Mouse (Mus musculus): ENCODE results near the gene Wdfy4.

The Wdfy4 gene

GRCm38 (mm10) chr14:33078596-33078995, 106.7 kb downstream of the Wdfy4 start:
- no peak for DNase-seq (ENCODE audit: low spot score)

GRCm38 (mm10) chr14:33078110-33078509, 107.2 kb downstream of the Wdfy4 start:
- no peak for DNase-seq (ENCODE audit: low spot score)

GRCm38 (mm10) chr14:33073355-33073754, 112.0 kb downstream of the Wdfy4 start:
- no peak for DNase-seq (ENCODE audit: low spot score)

GRCm38 (mm10) chr14:33072351-33072750, 113.0 kb downstream of the Wdfy4 start:
- DNase-seq (ENCODE audit: low spot score): no peak

- no peak for DNase-seq (ENCODE audit: low spot score)
Observed at GRCm38 (mm10) chr14:33067676-33068075, 117.6 kb downstream of the Wdfy4 start.

- no peak for DNase-seq (ENCODE audit: low spot score)
Observed at GRCm38 (mm10) chr14:33062996-33063395, 122.3 kb downstream of the Wdfy4 start.

- DNase-seq (ENCODE audit: low spot score): no peak
Observed at GRCm38 (mm10) chr14:33058881-33059660, 126.2 kb downstream of the Wdfy4 start.

- DNase-seq (ENCODE audit: low spot score): no peak
Observed at GRCm38 (mm10) chr14:33053441-33053840, 131.9 kb downstream of the Wdfy4 start.

GRCm38 (mm10) chr14:33045217-33045616, 140.1 kb downstream of the Wdfy4 start:
- no peak for DNase-seq (ENCODE audit: low spot score)

- DNase-seq (ENCODE audit: low spot score): no peak
Observed at GRCm38 (mm10) chr14:33036811-33037210, 148.5 kb downstream of the Wdfy4 start.

- no peak for DNase-seq (ENCODE audit: low spot score)
Observed at GRCm38 (mm10) chr14:33035386-33035785, 149.9 kb downstream of the Wdfy4 start.

GRCm38 (mm10) chr14:33033424-33033823, 151.9 kb downstream of the Wdfy4 start:
- no peak for DNase-seq (ENCODE audit: low spot score)

- DNase-seq (ENCODE audit: low spot score): no peak
Observed at GRCm38 (mm10) chr14:33030849-33031248, 154.5 kb downstream of the Wdfy4 start.

- DNase-seq (ENCODE audit: low spot score): no peak
Observed at GRCm38 (mm10) chr14:33019606-33020005, 165.7 kb downstream of the Wdfy4 start.

GRCm38 (mm10) chr14:33019050-33019449, 166.3 kb downstream of the Wdfy4 start:
- no peak for DNase-seq (ENCODE audit: low spot score)

- no peak for DNase-seq (ENCODE audit: low spot score)
Observed at GRCm38 (mm10) chr14:33007638-33008037, 177.7 kb downstream of the Wdfy4 start.

- no peak for DNase-seq (ENCODE audit: low spot score)
Observed at GRCm38 (mm10) chr14:33005114-33005513, 180.2 kb downstream of the Wdfy4 start.

- DNase-seq (ENCODE audit: low spot score): no peak
Observed at GRCm38 (mm10) chr14:33000112-33000979, 185.0 kb downstream of the Wdfy4 start.

GRCm38 (mm10) chr14:32999511-32999910, 185.8 kb downstream of the Wdfy4 start:
- DNase-seq (ENCODE audit: low spot score): no peak

- DNase-seq (ENCODE audit: low spot score): no peak
Observed at GRCm38 (mm10) chr14:32994954-32995636, 190.2 kb downstream of the Wdfy4 start.

- no peak for DNase-seq (ENCODE audit: low spot score)
Observed at GRCm38 (mm10) chr14:32991082-32991481, 194.2 kb downstream of the Wdfy4 start, which contains the start of gene Lrrc18. Gene Lrrc18, plus strand, starts transcription at chr14:32991382.

- DNase-seq (ENCODE audit: low spot score): no peak
Observed at GRCm38 (mm10) chr14:32986659-32987058, 198.6 kb downstream of the Wdfy4 start.

Data from left cerebral cortex, adult 11 months (tissue).